ENCODE assay signal across 8 mouse cellular contexts in the genomic region with DNA sequence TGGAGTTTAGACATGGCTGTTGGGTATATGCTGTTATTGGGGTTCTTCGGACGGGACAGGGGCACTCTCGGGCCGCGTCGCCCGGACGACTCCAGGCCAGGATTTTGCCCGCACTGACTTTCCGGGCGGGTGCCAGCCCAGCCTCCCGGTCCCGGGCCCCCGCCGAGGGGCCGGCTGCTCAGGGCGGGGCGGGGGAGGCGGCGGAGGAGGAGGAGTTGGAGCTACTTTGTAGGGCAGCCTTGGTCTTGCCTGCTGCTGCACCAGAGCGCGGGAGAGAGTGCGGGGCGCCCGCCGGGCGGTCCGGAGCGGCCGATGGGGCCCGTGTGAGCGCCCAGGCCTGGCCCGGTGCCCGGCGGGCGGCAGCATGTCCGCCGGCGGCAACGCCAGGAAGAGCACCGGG.
DNase-seq lines count a peak whose midpoint lies in the region; ATAC-seq and TF ChIP-seq lines count a peak whose summit lies in the region.

No protein-coding gene starts in this region.

- ATAC-seq in intestine, embryonic 16.5 days = peak; percentile 74
- ATAC-seq in liver, embryonic 16.5 days (ENCODE audit: low read depth) = peak; percentile 25
- ATAC-seq in neural tube, embryonic 15.5 days (ENCODE audit: low FRiP score) = peak; percentile 60
- no peak for ATAC-seq in monocyte, adult 5-6 weeks (replicated peaks; ENCODE audit: insufficient number of reproducible peaks, low FRiP score, low TSS enrichment, poor library complexity, severe bottlenecking)

- DNase-seq in layer of hippocampus, adult 2 months (ENCODE audit: low spot score in 2 of 2) = no peak
- no peak for DNase-seq in layer of hippocampus, adult 9-10 months (ENCODE audit: low spot score)
- DNase-seq in cerebellum, postnatal 25 days = peak; percentile 93 to 97
- peak; percentile 50 to 70 for DNase-seq in gastrocnemius, postnatal 4 days (ENCODE audit: low spot score in 2 of 2)

- H3K9me3 ChIP-seq in intestine, embryonic 16.5 days (ENCODE audit: control insufficient read depth, low read length) = no peaks in the 10 kb centered on the region
- H3K9me3 ChIP-seq in liver, embryonic 16.5 days (replicated peaks; ENCODE audit: control insufficient read depth, low read length) = no peaks in the 10 kb centered on the region
- no peaks in the 10 kb centered on the region for H3K9me3 ChIP-seq in neural tube, embryonic 15.5 days (replicated peaks)

- H3K27ac ChIP-seq in layer of hippocampus, adult 2 months = peak overlapping the region; percentile 77
- H3K27ac ChIP-seq in intestine, embryonic 16.5 days (ENCODE audit: low read length) = peak overlapping the region; percentile 71
- no peak overlapping the region; the same call in 1 of the 2 replicates for H3K27ac ChIP-seq in liver, embryonic 16.5 days (ENCODE audit: low read length)
- peak overlapping the region; percentile 60 for H3K27ac ChIP-seq in neural tube, embryonic 15.5 days (replicated peaks)

- WGBS in intestine, embryonic 16.5 days = under 1% methylated on average over 39 of the region's 41 CpGs
- 2% methylated on average over 41 of the region's 41 CpGs for WGBS in liver, embryonic 16.5 days (ENCODE audit: insufficient replicate concordance)
- under 1% methylated on average over 38 of the region's 41 CpGs for WGBS in neural tube, embryonic 15.5 days

- H3K4me3 ChIP-seq in layer of hippocampus, adult 2 months = peak overlapping the region; percentile 57
- peak overlapping the region; percentile 77 for H3K4me3 ChIP-seq in intestine, embryonic 16.5 days (ENCODE audit: low read length)
- H3K4me3 ChIP-seq in liver, embryonic 16.5 days (ENCODE audit: low read depth, low read length) = peak overlapping the region; percentile 60
- H3K4me3 ChIP-seq in neural tube, embryonic 15.5 days (replicated peaks) = peak overlapping the region; percentile 51

- TF ChIP-seq CTCF in layer of hippocampus, adult 2 months (conservative IDR thresholded peaks at IDR 0.05) = no peak

- H3K4me2 ChIP-seq in intestine, embryonic 16.5 days (ENCODE audit: low read depth, low read length) = peak overlapping the region; percentile 69
- peak overlapping the region; percentile 68 for H3K4me2 ChIP-seq in liver, embryonic 16.5 days (ENCODE audit: low read depth, low read length)
- peak overlapping the region; percentile 97 for H3K4me2 ChIP-seq in neural tube, embryonic 15.5 days

- H3K9ac ChIP-seq in intestine, embryonic 16.5 days (ENCODE audit: low read depth, low read length) = peak overlapping the region; percentile 84
- peak overlapping the region; percentile 45 for H3K9ac ChIP-seq in liver, embryonic 16.5 days (ENCODE audit: low read depth, low read length)
- H3K9ac ChIP-seq in neural tube, embryonic 15.5 days (replicated peaks) = peak overlapping the region; percentile 61

- H3K27me3 ChIP-seq in intestine, embryonic 16.5 days (replicated peaks; ENCODE audit: control insufficient read depth, insufficient read depth, low read length) = no peaks in the 10 kb centered on the region
- peaks cover 12% of the 10 kb centered on the region for H3K27me3 ChIP-seq in liver, embryonic 16.5 days (ENCODE audit: control insufficient read depth, insufficient read depth, low read depth, low read length)
- no peaks in the 10 kb centered on the region for H3K27me3 ChIP-seq in neural tube, embryonic 15.5 days (replicated peaks)

- H3K36me3 ChIP-seq in intestine, embryonic 16.5 days (ENCODE audit: control insufficient read depth, insufficient read depth, low read length) = peaks cover 4% of the 10 kb centered on the region; the same call in 1 of the 2 replicates
- H3K36me3 ChIP-seq in liver, embryonic 16.5 days (ENCODE audit: control insufficient read depth, insufficient read depth) = no peaks in the 10 kb centered on the region
- H3K36me3 ChIP-seq in neural tube, embryonic 15.5 days = no peaks in the 10 kb centered on the region

- peaks cover 85% of the 10 kb centered on the region for H3K4me1 ChIP-seq in intestine, embryonic 16.5 days (ENCODE audit: control insufficient read depth, insufficient read depth, low read length)
- peaks cover 25% of the 10 kb centered on the region for H3K4me1 ChIP-seq in liver, embryonic 16.5 days (ENCODE audit: control insufficient read depth, low read depth, low read length)
- H3K4me1 ChIP-seq in neural tube, embryonic 15.5 days = peaks cover 49% of the 10 kb centered on the region

Comparison
In these comparisons a context has a peak if more than half of its experiments do, and no peak if none do; other contexts are left out.
1. DNase-seq: peak in cerebellum, postnatal 25 days (2 of 2) and gastrocnemius, postnatal 4 days (2 of 2); none in layer of hippocampus, adult 2 months (0 of 2) and layer of hippocampus, adult 9-10 months (single experiment).
2. Peak in every context shown above with its lines, with median percentiles within 50 percentile points of each other: H3K4me3 ChIP-seq, H3K4me2 ChIP-seq and H3K9ac ChIP-seq.